Mouse (Mus musculus) neural tube, embryonic 14.5 days (tissue): ENCODE data around the gene Bank1. TPM values are rescaled to one million over a fixed set of nuclear protein-coding genes. Genes with fewer than 3 reads are reported as not detected.

Experiments
- ATAC-seq: fragments of 200-750 bp; cut with Nextera tagmentation; 2 replicates; pipeline ENCODE4 v1.8.0; 2017; ENCODE audit warnings: low read depth, mild to moderate bottlenecking, moderate TSS enrichment, moderate library complexity
- H3K27ac ChIP-seq: fragments of 300-500 bp; sonication (generic); 2 replicates; pipeline ENCODE4 v1.5.1; 2014; ENCODE audit warnings: low read depth, mild to moderate bottlenecking, control low read depth, low read length, moderate library complexity, mixed read lengths
- H3K27me3 ChIP-seq: fragments of 300-500 bp; sonication (generic); 2 replicates; pipeline ENCODE4 v1.6.1; 2014; ENCODE audit warnings: low read length; ENCODE audit not compliant: control insufficient read depth, insufficient read depth
- H3K36me3 ChIP-seq: fragments of 300-500 bp; sonication (generic); 2 replicates; pipeline ENCODE4 v1.6.1; 2014; ENCODE audit warnings: low read length, mixed read lengths; ENCODE audit not compliant: control insufficient read depth, insufficient read depth
- H3K4me1 ChIP-seq: fragments of 300-500 bp; sonication (generic); 2 replicates; pipeline ENCODE4 v1.6.1; 2014; ENCODE audit warnings: low read length; ENCODE audit not compliant: control insufficient read depth, insufficient read depth
- H3K4me2 ChIP-seq: fragments of 300-500 bp; sonication (generic); 2 replicates; pipeline ENCODE4 v1.6.1; 2014; ENCODE audit warnings: mild to moderate bottlenecking, low read depth, low read length, control low read depth
- H3K4me3 ChIP-seq: fragments of 300-500 bp; sonication (generic); 2 replicates; pipeline ENCODE4 v1.5.1; 2014; ENCODE audit warnings: low read depth, low read length, control low read depth, mixed read lengths
- H3K9ac ChIP-seq: fragments of 300-500 bp; sonication (generic); replicated peaks from 2 replicates; pipeline ENCODE4 v1.6.1; 2014; ENCODE audit warnings: low read depth, mild to moderate bottlenecking, control low read depth, low read length, mixed read lengths
- H3K9me3 ChIP-seq: fragments of 300-500 bp; sonication (generic); 2 replicates; pipeline ENCODE4 v1.6.1; 2016; ENCODE audit warnings: low read length; ENCODE audit not compliant: control insufficient read depth
- WGBS: fragments of 180-500 bp; shearing (Covaris S2); extraction: QIAGEN DNeasy Blood & Tissue Kit; methylation state at CpG from one replicate; pipeline ENCODE4 v1.1.7; 2014; 5-methylcytosine and 5-hydroxymethylcytosine counted together
- polyA plus RNA-seq: library from polyadenylated mRNA; unstranded; fragments of >200 nt; fragmentation: Nextera tagmentation; extraction: Ambion mirVana; gene quantifications from 2 replicates; pipeline ENCODE4 v1.2.1, GENCODE M21; 2014

The Bank1 gene
- polyA plus RNA-seq, 1 experiment from 2014 or later: 0.16 TPM

- H3K27me3 ChIP-seq: no peaks in the 10 kb centered on the region
- no peak overlapping the region for H3K9ac ChIP-seq
- no peaks in the 10 kb centered on the region for H3K36me3 ChIP-seq
- H3K4me1 ChIP-seq: no peaks in the 10 kb centered on the region
- WGBS: 89% methylated on average over 2 of the region's 2 CpGs
- H3K4me3 ChIP-seq: no peak overlapping the region
- H3K27ac ChIP-seq: no peak overlapping the region
- no peak for ATAC-seq
- H3K4me2 ChIP-seq: no peak overlapping the region
- no peaks in the 10 kb centered on the region for H3K9me3 ChIP-seq
Measured at GRCm38 (mm10) chr3:136166033-136166361, 159.9 kb downstream of the Bank1 start.

DNA sequence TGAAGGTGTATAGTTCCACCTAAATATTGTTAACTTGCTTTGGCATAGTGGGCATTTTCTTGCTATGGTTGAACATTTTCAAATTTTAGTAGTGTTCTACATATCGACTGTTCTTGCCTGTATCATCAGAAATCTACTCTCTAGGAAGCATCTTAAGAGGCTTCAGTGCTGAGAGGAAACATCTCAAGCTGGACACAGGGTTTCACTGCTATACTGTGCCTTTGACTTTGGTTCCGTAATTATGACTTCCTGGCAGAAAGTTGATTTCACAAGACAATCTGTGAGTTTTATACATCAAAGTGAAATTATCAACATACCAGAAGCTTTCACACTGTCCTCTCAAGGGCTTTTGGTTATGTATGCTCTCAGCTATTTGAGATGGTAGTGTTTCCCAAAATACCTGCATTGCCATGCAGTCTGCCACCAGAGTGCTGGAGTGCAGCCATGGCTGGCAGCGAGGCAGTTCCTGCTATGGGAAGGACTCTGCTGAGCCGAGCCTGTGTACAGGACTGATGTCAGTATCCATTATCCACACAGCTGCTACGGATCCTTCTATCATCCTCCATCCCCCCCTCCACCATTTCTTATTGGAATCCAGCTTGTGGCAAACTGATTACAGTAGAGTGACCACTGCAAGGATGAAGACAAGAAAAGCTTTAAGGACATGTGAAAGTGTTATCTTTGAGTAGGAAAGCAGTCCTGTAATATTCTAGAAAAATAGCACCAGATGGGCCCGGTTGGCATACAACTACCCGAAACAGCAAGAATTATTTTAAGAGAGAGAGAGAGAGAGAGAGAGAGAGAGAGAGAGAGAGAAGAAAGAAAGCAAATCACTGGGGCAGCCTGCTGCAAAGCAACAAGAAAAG lies 160.5 kb downstream of the Bank1 start:
- ATAC-seq: no peak
- H3K36me3 ChIP-seq: no peaks in the 10 kb centered on the region
- H3K9me3 ChIP-seq: no peaks in the 10 kb centered on the region
- no peak overlapping the region for H3K9ac ChIP-seq
- H3K4me2 ChIP-seq: no peak overlapping the region
- H3K4me1 ChIP-seq: no peaks in the 10 kb centered on the region
- H3K27ac ChIP-seq: no peak overlapping the region
- no peak overlapping the region for H3K4me3 ChIP-seq
- 79% methylated on average over 7 of the region's 7 CpGs for WGBS
- H3K27me3 ChIP-seq: no peaks in the 10 kb centered on the region

DNA sequence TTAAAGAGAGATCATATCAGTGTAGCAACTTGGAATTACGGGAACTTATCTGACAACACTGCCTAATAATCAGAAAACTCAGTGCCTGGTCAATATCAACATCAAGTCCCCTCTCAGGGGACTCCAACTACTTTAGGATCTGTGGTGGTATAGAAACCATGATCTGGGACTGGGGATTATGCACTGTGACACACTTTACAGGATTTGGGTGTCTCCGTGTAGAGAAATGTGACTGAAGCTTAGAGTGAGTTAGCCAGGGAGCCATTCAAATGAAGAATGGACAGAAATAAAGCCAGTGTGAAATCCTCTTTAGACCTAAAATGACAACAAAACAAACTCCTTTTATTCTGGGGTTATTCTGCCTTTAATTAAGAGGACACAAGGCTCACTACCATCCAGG lies 167.8 kb downstream of the Bank1 start:
- Histone ChIP-seq H3K4me2 (no peak overlapping the region), H3K9me3 (no peaks in the 10 kb centered on the region), H3K36me3 (no peaks in the 10 kb centered on the region), H3K27me3 (no peaks in the 10 kb centered on the region), H3K9ac (no peak overlapping the region), H3K27ac (no peak overlapping the region), H3K4me1 (no peaks in the 10 kb centered on the region), H3K4me3 (no peak overlapping the region)
- WGBS: 82% methylated on average over 2 of the region's 2 CpGs
- ATAC-seq: no peak

GRCm38 (mm10) chr3:136155555-136155954 lies 170.3 kb downstream of the Bank1 start:
- H3K9me3 ChIP-seq: no peaks in the 10 kb centered on the region
- H3K4me2 ChIP-seq: no peak overlapping the region
- no peaks in the 10 kb centered on the region for H3K36me3 ChIP-seq
- H3K9ac ChIP-seq: no peak overlapping the region
- no peaks in the 10 kb centered on the region for H3K4me1 ChIP-seq
- 71% methylated on average over 1 of the region's 1 CpGs for WGBS
- H3K4me3 ChIP-seq: no peak overlapping the region
- H3K27me3 ChIP-seq: no peaks in the 10 kb centered on the region
- no peak for ATAC-seq
- H3K27ac ChIP-seq: no peak overlapping the region

- Histone ChIP-seq H3K4me2 (no peak overlapping the region), H3K9ac (no peak overlapping the region), H3K27me3 (no peaks in the 10 kb centered on the region), H3K36me3 (no peaks in the 10 kb centered on the region), H3K9me3 (no peaks in the 10 kb centered on the region), H3K27ac (no peak overlapping the region), H3K4me1 (no peaks in the 10 kb centered on the region), H3K4me3 (no peak overlapping the region)
- ATAC-seq: no peak
- 79% methylated on average over 3 of the region's 3 CpGs for WGBS
Measured at GRCm38 (mm10) chr3:136150886-136151285, 175.0 kb downstream of the Bank1 start.

- WGBS: 83% methylated on average over 2 of the region's 2 CpGs
- no peaks in the 10 kb centered on the region for H3K4me1 ChIP-seq
Measured at GRCm38 (mm10) chr3:136147166-136147565, 178.7 kb downstream of the Bank1 start.

DNA sequence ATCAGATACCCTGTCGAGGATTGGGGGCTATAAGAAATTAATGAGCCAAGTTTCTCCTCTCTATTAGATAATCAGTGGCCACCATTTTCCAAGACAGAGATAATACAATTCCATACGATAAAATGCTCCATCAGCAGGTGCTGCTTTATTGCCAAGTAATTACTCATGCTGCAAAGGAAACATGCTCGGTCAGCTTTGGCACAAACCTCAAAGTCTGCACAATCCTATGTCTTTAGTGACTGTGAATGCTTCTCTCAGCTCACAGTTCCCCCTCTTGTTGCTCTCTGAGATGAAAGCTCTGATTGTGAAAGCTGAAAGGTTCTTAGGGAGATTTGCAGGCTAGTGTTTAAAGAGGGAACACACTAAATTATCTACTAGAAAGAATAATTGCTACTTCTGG lies 193.9 kb downstream of the Bank1 start:
- peak; percentile 63; the same call in 1 of the 2 replicates for ATAC-seq
- Histone ChIP-seq H3K9ac (no peak overlapping the region), H3K36me3 (no peaks in the 10 kb centered on the region), H3K27ac (no peak overlapping the region), H3K4me3 (no peak overlapping the region), H3K27me3 (no peaks in the 10 kb centered on the region), H3K4me2 (no peak overlapping the region), H3K9me3 (no peaks in the 10 kb centered on the region), H3K4me1 (no peaks in the 10 kb centered on the region)
- WGBS: 37% methylated on average over 3 of the region's 3 CpGs

More at GRCm38 (mm10) chr3:136147166-136147565, 178.7 kb downstream of the Bank1 start:
- Histone ChIP-seq H3K36me3 (no peaks in the 10 kb centered on the region), H3K27me3 (no peaks in the 10 kb centered on the region), H3K9me3 (no peaks in the 10 kb centered on the region), H3K9ac (no peak overlapping the region), H3K4me2 (no peak overlapping the region), H3K4me3 (no peak overlapping the region), H3K27ac (no peak overlapping the region)
- ATAC-seq: no peak

DNA sequence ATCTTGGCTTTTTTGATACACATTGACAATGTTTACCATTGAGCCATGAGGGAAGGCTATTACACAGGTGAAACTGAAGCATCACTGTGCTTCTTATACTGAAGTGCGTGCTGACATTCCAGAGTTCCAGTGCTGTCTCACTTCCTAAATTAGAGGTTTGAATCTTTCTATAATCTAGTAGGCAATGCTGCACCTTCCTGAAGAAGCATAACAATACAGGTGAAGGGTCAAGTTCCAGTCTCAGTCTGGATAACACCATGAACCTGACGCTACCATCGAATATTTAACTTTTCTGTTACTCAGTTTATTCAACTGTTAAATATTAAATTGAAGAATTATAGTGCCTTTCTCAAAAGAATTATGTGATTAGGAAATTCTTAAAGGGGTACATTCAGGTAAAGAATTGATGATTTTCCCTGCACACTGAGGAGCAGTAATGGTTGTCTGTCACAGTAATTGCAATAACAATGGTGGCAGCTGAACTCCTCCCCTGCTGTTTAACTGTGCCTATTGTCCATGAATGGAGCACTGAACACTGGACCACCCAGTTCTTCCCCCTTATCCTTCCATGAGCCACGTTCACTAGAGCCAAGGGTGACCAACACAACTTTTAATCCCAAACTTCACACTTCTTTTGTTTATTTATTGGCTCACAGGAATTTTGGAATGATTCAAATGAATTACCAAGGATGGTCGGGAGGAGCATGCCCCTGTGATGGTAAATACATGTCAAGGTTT lies 210.2 kb downstream of the Bank1 start:
- 31% methylated on average over 5 of the region's 5 CpGs for WGBS
- Histone ChIP-seq H3K27me3 (no peaks in the 10 kb centered on the region), H3K9me3 (no peaks in the 10 kb centered on the region), H3K9ac (no peak overlapping the region), H3K4me1 (no peaks in the 10 kb centered on the region), H3K27ac (no peak overlapping the region), H3K4me2 (no peak overlapping the region), H3K36me3 (no peaks in the 10 kb centered on the region), H3K4me3 (no peak overlapping the region)
- no peak for ATAC-seq

DNA sequence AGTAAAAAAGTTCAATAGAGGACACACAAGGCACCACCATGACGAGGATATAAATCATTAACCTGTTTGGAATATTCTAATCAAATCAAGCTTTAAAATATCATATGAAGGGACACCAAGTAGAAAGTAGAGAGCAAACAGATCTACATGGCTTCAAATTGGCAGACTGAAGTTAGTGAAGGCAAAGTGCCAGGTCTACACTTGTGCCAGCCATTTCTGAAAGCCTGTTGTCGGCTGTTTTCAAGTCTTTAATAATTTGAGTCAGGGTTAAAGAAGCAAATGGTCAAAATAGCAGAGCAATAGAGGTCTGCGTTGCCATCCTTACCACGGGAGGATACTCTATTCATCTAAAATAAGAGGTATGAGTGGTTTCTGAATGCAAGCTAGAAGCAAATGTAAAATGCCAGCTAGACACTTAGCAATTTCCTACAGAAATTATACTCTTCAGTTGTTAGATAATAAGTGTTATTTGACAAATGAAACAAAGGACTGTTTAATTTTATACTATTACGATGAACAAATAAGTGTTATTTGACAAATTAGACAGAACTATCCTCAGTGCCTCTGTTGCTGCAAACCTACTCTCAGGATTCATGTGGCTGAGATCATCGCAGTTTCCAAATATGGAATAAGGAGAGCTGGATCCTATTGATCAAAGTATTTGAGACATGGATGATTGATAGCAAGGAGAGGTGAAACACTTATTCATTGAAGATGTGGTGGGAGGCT lies 216.3 kb downstream of the Bank1 start:
- no peak overlapping the region for H3K4me3 ChIP-seq
- H3K9ac ChIP-seq: no peak overlapping the region
- WGBS: 94% methylated on average over 6 of the region's 6 CpGs

More for the DNA sequence above, 216.3 kb downstream of the Bank1 start:
- Histone ChIP-seq H3K36me3 (no peaks in the 10 kb centered on the region), H3K27ac (no peak overlapping the region), H3K9me3 (no peaks in the 10 kb centered on the region), H3K4me1 (no peaks in the 10 kb centered on the region), H3K4me2 (no peak overlapping the region), H3K27me3 (no peaks in the 10 kb centered on the region)
- no peak for ATAC-seq
